Mouse (Mus musculus) gonadal fat pad, adult 2 months (tissue): Measurements from ENCODE around the gene Coq3. TPM values are rescaled to one million over a fixed set of nuclear protein-coding genes. Genes with fewer than 3 reads are reported as not detected.

Experiments used
- polyA plus RNA-seq: library from polyadenylated mRNA; depleted of rRNA; stranded (reverse); fragments of >200 nt; gene quantifications from 2 replicates; pipeline ENCODE4 v1.2.3, GENCODE M21; 2012; rRNA removed

Gene Coq3
- polyA plus RNA-seq, 1 experiment: 6.5 TPM

Other genes with a start within 250 kb of the Coq3 start
- not detected in 2 replicates for gene Prdm13, start 193.7 kb upstream of the Coq3 start, polyA plus RNA-seq
- 6.0 and 7.5 TPM in 2 replicates for gene Ccnc, start 152.0 kb upstream of the Coq3 start, polyA plus RNA-seq
- gene Usp45, start 112.5 kb upstream of the Coq3 start, polyA plus RNA-seq: 2.7 TPM in 2 replicates
- 1.5 and 2.6 TPM in 2 replicates for gene Tstd3, start 112.5 kb upstream of the Coq3 start, polyA plus RNA-seq
- gene Pnisr, start 32.1 kb upstream of the Coq3 start, polyA plus RNA-seq: 66.7 and 70.8 TPM in 2 replicates
- 1.1 and 1.3 TPM in 2 replicates for gene Faxc, start 51.7 kb downstream of the Coq3 start, polyA plus RNA-seq